Mouse (Mus musculus) midbrain, embryonic 10.5 days (tissue): Measurements from ENCODE around the gene Pi4k2b. TPM values are rescaled to one million over a fixed set of nuclear protein-coding genes. Genes with fewer than 3 reads are reported as not detected.

Experiments
- polyA plus RNA-seq: library from polyadenylated mRNA; unstranded; fragments of >200 nt; fragmentation: Nextera tagmentation; extraction: Ambion mirVana; gene quantifications from 2 replicates; pipeline ENCODE4 v1.2.1, GENCODE M21; 2016

Pi4k2b gene
- polyA plus RNA-seq, 1 experiment from 2014 or later: 15.7 TPM

Other genes with a start within 250 kb of the Pi4k2b start
- 1.4 TPM in 2 replicates for gene Lgi2, start 175.1 kb upstream of the Pi4k2b start, polyA plus RNA-seq
- 8.6 and 9.4 TPM in 2 replicates for gene Sepsecs, start 71.9 kb upstream of the Pi4k2b start, polyA plus RNA-seq
- gene Zcchc4, start 33.8 kb downstream of the Pi4k2b start, polyA plus RNA-seq: 16.7 and 18.1 TPM in 2 replicates
- 106 and 120 TPM in 2 replicates for gene Anapc4, start 92.4 kb downstream of the Pi4k2b start, polyA plus RNA-seq